Mouse (Mus musculus) Muller cell, postnatal 12 days (primary cell): ENCODE measurements around the gene Magi1.

Experiments used
- DNase-seq: peaks from one replicate; pipeline ENCODE4 v3.0.0-alpha.2; 2015; ENCODE audit errors: inconsistent ontology term

Gene Magi1

GRCm38 (mm10) chr6:94201940-94202339 is 81.8 kb downstream of the Magi1 start:
- no peak for DNase-seq

GRCm38 (mm10) chr6:94200910-94201309 is 82.8 kb downstream of the Magi1 start:
- peak; percentile 52 for DNase-seq

- no peak for DNase-seq
Observed at GRCm38 (mm10) chr6:94199696-94200095, 84.0 kb downstream of the Magi1 start.

GRCm38 (mm10) chr6:94197831-94198230 is 85.9 kb downstream of the Magi1 start:
- DNase-seq = no peak

- no peak for DNase-seq
Observed at GRCm38 (mm10) chr6:94195303-94195911, 88.3 kb downstream of the Magi1 start.

GRCm38 (mm10) chr6:94190830-94191229 is 92.9 kb downstream of the Magi1 start:
- DNase-seq = no peak

GRCm38 (mm10) chr6:94189379-94189778 is 94.3 kb downstream of the Magi1 start:
- no peak for DNase-seq

- DNase-seq = no peak
Observed at GRCm38 (mm10) chr6:94186628-94187319, 96.9 kb downstream of the Magi1 start.

GRCm38 (mm10) chr6:94184268-94184667 is 99.4 kb downstream of the Magi1 start:
- DNase-seq = no peak

GRCm38 (mm10) chr6:94183354-94183851 is 100.3 kb downstream of the Magi1 start:
- peak; percentile 48 for DNase-seq

GRCm38 (mm10) chr6:94181673-94182255 is 102.0 kb downstream of the Magi1 start:
- DNase-seq = peak; percentile 73

GRCm38 (mm10) chr6:94180331-94181150 is 103.2 kb downstream of the Magi1 start:
- DNase-seq = no peak

- no peak for DNase-seq
Observed at GRCm38 (mm10) chr6:94177559-94177958, 106.2 kb downstream of the Magi1 start.

- DNase-seq = no peak
Observed at GRCm38 (mm10) chr6:94176705-94177104, 107.0 kb downstream of the Magi1 start.

GRCm38 (mm10) chr6:94171250-94171649 is 112.5 kb downstream of the Magi1 start:
- DNase-seq = no peak

- DNase-seq = no peak
Observed at GRCm38 (mm10) chr6:94169581-94170194, 114.0 kb downstream of the Magi1 start.

GRCm38 (mm10) chr6:94165951-94166350 is 117.8 kb downstream of the Magi1 start:
- DNase-seq = no peak

GRCm38 (mm10) chr6:94164753-94165536 is 118.8 kb downstream of the Magi1 start:
- no peak for DNase-seq

GRCm38 (mm10) chr6:94163325-94163995 is 120.3 kb downstream of the Magi1 start:
- DNase-seq = peak; percentile 45

GRCm38 (mm10) chr6:94162918-94163317 is 120.8 kb downstream of the Magi1 start:
- peak; percentile 29 for DNase-seq
